ENCODE assay signal across 23 mouse cellular contexts in genomic region chr3:137482546-137482945, GRCm38 (mm10).
DNase-seq lines count a peak whose midpoint lies in the region; ATAC-seq and TF ChIP-seq lines count a peak whose summit lies in the region.
"Had no signal": no experiment of that assay in that cellular context is flagged by ENCODE, and none has a peak within 500 bp of the region (broad histone marks: within the 10 kb centered on the region; RNA-seq: fewer than 3 reads in every experiment).

No protein-coding gene starts in this region.

- no peak for TF ChIP-seq POLR2A in thymus, adult 2 months (IDR thresholded peaks at IDR 0.05; ENCODE audit: control insufficient read depth, extremely low read depth, insufficient read depth, low read length, poor library complexity)

- no peak overlapping the region for H3K27ac ChIP-seq in forebrain, embryonic 12.5 days
- no peak overlapping the region for H3K27ac ChIP-seq in forebrain, embryonic 15.5 days (replicated peaks)
- no peak overlapping the region for H3K27ac ChIP-seq in kidney, postnatal 0 days
- H3K27ac ChIP-seq in lung, embryonic 16.5 days (ENCODE audit: low read length): no peak overlapping the region
- H3K27ac ChIP-seq in embryonic facial prominence, embryonic 13.5 days: peak overlapping the region; percentile 51
- no peak overlapping the region for H3K27ac ChIP-seq in thymus, adult 2 months (ENCODE audit: control insufficient read depth, insufficient read depth, low read length)
- H3K27ac ChIP-seq: heart, adult 2 months; heart, embryonic 13.5 days; hindbrain, postnatal 0 days; limb, embryonic 15.5 days; liver, embryonic 15.5 days; neural tube, embryonic 12.5 days had no signal

- 46% methylated on average over 3 of the region's 3 CpGs for WGBS in forebrain, embryonic 12.5 days
- WGBS in forebrain, embryonic 15.5 days: 33% methylated on average over 3 of the region's 3 CpGs
- 42% methylated on average over 3 of the region's 3 CpGs for WGBS in kidney, postnatal 0 days
- WGBS in lung, embryonic 16.5 days: 17% methylated on average over 3 of the region's 3 CpGs
- WGBS in embryonic facial prominence, embryonic 13.5 days: 36% methylated on average over 3 of the region's 3 CpGs
- WGBS in thymus, adult 2 months: 74% methylated on average over 3 of the region's 3 CpGs

- H3K4me2 ChIP-seq in forebrain, embryonic 12.5 days: no peak overlapping the region
- H3K4me2 ChIP-seq in forebrain, embryonic 15.5 days (replicated peaks): no peak overlapping the region
- H3K4me2 ChIP-seq in kidney, postnatal 0 days (ENCODE audit: low read length): no peak overlapping the region
- no peak overlapping the region for H3K4me2 ChIP-seq in lung, embryonic 16.5 days (ENCODE audit: low read depth, low read length)
- no peak overlapping the region for H3K4me2 ChIP-seq in embryonic facial prominence, embryonic 13.5 days
- H3K4me2 ChIP-seq: heart, embryonic 13.5 days; limb, embryonic 15.5 days; liver, embryonic 15.5 days; neural tube, embryonic 12.5 days had no signal

- DNase-seq in kidney, postnatal 0 days (ENCODE audit: low spot score): peak; percentile 47
- DNase-seq in kidney, adult 11 months: no peak
- DNase-seq in lung, postnatal 10 days: no peak
- no peak for DNase-seq in thymus, adult 2 months
- DNase-seq: adrenal gland, postnatal 25 days; cerebellum, adult 11 months; gastrocnemius, postnatal 36 days; heart, adult 2 months; heart, postnatal 14 days; kidney, postnatal 14 days; layer of hippocampus, postnatal 36 days; thymus, adult 18-20 months; thymus, postnatal 4 days had no signal

- H3K4me3 ChIP-seq in forebrain, embryonic 12.5 days (replicated peaks): no peak overlapping the region
- H3K4me3 ChIP-seq in forebrain, embryonic 15.5 days: no peak overlapping the region
- no peak overlapping the region for H3K4me3 ChIP-seq in kidney, postnatal 0 days (replicated peaks; ENCODE audit: low read depth, low read length)
- H3K4me3 ChIP-seq in lung, embryonic 16.5 days (ENCODE audit: low read length): no peak overlapping the region
- H3K4me3 ChIP-seq in embryonic facial prominence, embryonic 13.5 days: no peak overlapping the region
- no peak overlapping the region for H3K4me3 ChIP-seq in thymus, adult 2 months (ENCODE audit: control insufficient read depth, insufficient read depth, low read length)
- H3K4me3 ChIP-seq: heart, adult 2 months; heart, embryonic 13.5 days; limb, embryonic 15.5 days; liver, embryonic 15.5 days; neural tube, embryonic 12.5 days had no signal

- no peak for TF ChIP-seq CTCF in kidney, postnatal 0 days (IDR thresholded peaks at IDR 0.05; ENCODE audit: low read depth)
- no peak for TF ChIP-seq CTCF in thymus, adult 2 months (IDR thresholded peaks at IDR 0.05; ENCODE audit: borderline replicate concordance, control insufficient read depth, extremely low read depth, insufficient read depth, low read length, poor library complexity)

- 0 out of 2 replicates have a peak, but pooled peaks have one; percentile 41 for ATAC-seq in forebrain, embryonic 12.5 days (ENCODE audit: low FRiP score)
- ATAC-seq in forebrain, embryonic 15.5 days (replicated peaks): no peak
- ATAC-seq in kidney, postnatal 0 days (replicated peaks; ENCODE audit: low FRiP score, low read depth): no peak
- ATAC-seq in lung, embryonic 16.5 days (ENCODE audit: low read depth): peak; percentile 17; the same call in 1 of the 2 replicates
- no peak for ATAC-seq in embryonic facial prominence, embryonic 13.5 days (ENCODE audit: insufficient number of reproducible peaks, insufficient read depth, low FRiP score, low TSS enrichment, low read depth)
- ATAC-seq: hindbrain, postnatal 0 days; intestine, embryonic 16.5 days had no signal

- H3K9ac ChIP-seq in forebrain, embryonic 12.5 days: no peak overlapping the region
- H3K9ac ChIP-seq in forebrain, embryonic 15.5 days (replicated peaks): no peak overlapping the region
- no peak overlapping the region for H3K9ac ChIP-seq in kidney, postnatal 0 days (ENCODE audit: low read depth, low read length)
- no peak overlapping the region for H3K9ac ChIP-seq in lung, embryonic 16.5 days (ENCODE audit: low read length)
- H3K9ac ChIP-seq in embryonic facial prominence, embryonic 13.5 days: no peak overlapping the region
- H3K9ac ChIP-seq: heart, embryonic 13.5 days; limb, embryonic 15.5 days; liver, embryonic 15.5 days; neural tube, embryonic 12.5 days had no signal

- H3K4me1 ChIP-seq in forebrain, embryonic 12.5 days: peaks cover 12% of the 10 kb centered on the region
- H3K4me1 ChIP-seq in forebrain, embryonic 15.5 days: 0 out of 2 replicates have a peak, but pooled peaks cover 11% of the 10 kb centered on the region
- H3K4me1 ChIP-seq in kidney, postnatal 0 days (replicated peaks; ENCODE audit: insufficient read depth, low read length): no peaks in the 10 kb centered on the region
- H3K4me1 ChIP-seq in lung, embryonic 16.5 days (replicated peaks; ENCODE audit: control insufficient read depth, insufficient read depth, low read length): no peaks in the 10 kb centered on the region; the same call in 1 of the 2 replicates
- peaks cover 14% of the 10 kb centered on the region; the same call in 1 of the 2 replicates for H3K4me1 ChIP-seq in embryonic facial prominence, embryonic 13.5 days
- H3K4me1 ChIP-seq in thymus, adult 2 months (replicated peaks; ENCODE audit: control insufficient read depth, insufficient read depth, low read length): no peaks in the 10 kb centered on the region
- H3K4me1 ChIP-seq: limb, embryonic 15.5 days; liver, embryonic 15.5 days; neural tube, embryonic 12.5 days had no signal

- H3K36me3 ChIP-seq in forebrain, embryonic 12.5 days (replicated peaks): no peaks in the 10 kb centered on the region
- H3K36me3 ChIP-seq in forebrain, embryonic 15.5 days: no peaks in the 10 kb centered on the region
- H3K36me3 ChIP-seq in kidney, postnatal 0 days (ENCODE audit: insufficient read depth, low read length): no peaks in the 10 kb centered on the region
- H3K36me3 ChIP-seq in lung, embryonic 16.5 days (ENCODE audit: control insufficient read depth, insufficient read depth, low read length): no peaks in the 10 kb centered on the region
- no peaks in the 10 kb centered on the region for H3K36me3 ChIP-seq in embryonic facial prominence, embryonic 13.5 days
- H3K36me3 ChIP-seq in thymus, adult 2 months (ENCODE audit: control insufficient read depth, insufficient read depth, low read length): no peaks in the 10 kb centered on the region
- H3K36me3 ChIP-seq: heart, embryonic 13.5 days; limb, embryonic 15.5 days; liver, embryonic 15.5 days; neural tube, embryonic 12.5 days had no signal

- no peaks in the 10 kb centered on the region for H3K27me3 ChIP-seq in forebrain, embryonic 12.5 days
- no peaks in the 10 kb centered on the region for H3K27me3 ChIP-seq in forebrain, embryonic 15.5 days
- H3K27me3 ChIP-seq in kidney, postnatal 0 days (ENCODE audit: insufficient read depth, low read length): no peaks in the 10 kb centered on the region
- no peaks in the 10 kb centered on the region for H3K27me3 ChIP-seq in lung, embryonic 16.5 days (ENCODE audit: control insufficient read depth, insufficient read depth, low read depth, low read length)
- no peaks in the 10 kb centered on the region for H3K27me3 ChIP-seq in embryonic facial prominence, embryonic 13.5 days
- no peaks in the 10 kb centered on the region for H3K27me3 ChIP-seq in thymus, adult 2 months (ENCODE audit: control insufficient read depth, insufficient read depth, low read length)
- H3K27me3 ChIP-seq: heart, embryonic 13.5 days; limb, embryonic 15.5 days; liver, embryonic 15.5 days; neural tube, embryonic 12.5 days had no signal

- no peaks in the 10 kb centered on the region for H3K9me3 ChIP-seq in forebrain, embryonic 12.5 days
- H3K9me3 ChIP-seq in forebrain, embryonic 15.5 days: no peaks in the 10 kb centered on the region
- H3K9me3 ChIP-seq in kidney, postnatal 0 days (replicated peaks; ENCODE audit: low read length): no peaks in the 10 kb centered on the region
- no peaks in the 10 kb centered on the region for H3K9me3 ChIP-seq in lung, embryonic 16.5 days (ENCODE audit: control insufficient read depth, low read length)
- no peaks in the 10 kb centered on the region for H3K9me3 ChIP-seq in embryonic facial prominence, embryonic 13.5 days
- H3K9me3 ChIP-seq: limb, embryonic 15.5 days; liver, embryonic 15.5 days; neural tube, embryonic 12.5 days had no signal

Comparison
In these comparisons a context has a peak if more than half of its experiments do, and no peak if none do; other contexts are left out.
1. ATAC-seq: peak in forebrain, embryonic 12.5 days (single experiment) and lung, embryonic 16.5 days (single experiment); none in forebrain, embryonic 15.5 days (single experiment), kidney, postnatal 0 days (single experiment) and embryonic facial prominence, embryonic 13.5 days (single experiment).